Mouse (Mus musculus): Measurements from ENCODE around the gene Vwa5b2. TPM values are rescaled to one million over a fixed set of nuclear protein-coding genes. Genes with fewer than 3 reads are reported as not detected.

The Vwa5b2 gene
- under 1 TPM in 1 of 2 experiments, not detected in 1; 0.18 TPM for total RNA-seq (2021)
- long read RNA-seq, experiment 1 = 0 reads
- long read RNA-seq, experiment 2 = 0 reads

DNA sequence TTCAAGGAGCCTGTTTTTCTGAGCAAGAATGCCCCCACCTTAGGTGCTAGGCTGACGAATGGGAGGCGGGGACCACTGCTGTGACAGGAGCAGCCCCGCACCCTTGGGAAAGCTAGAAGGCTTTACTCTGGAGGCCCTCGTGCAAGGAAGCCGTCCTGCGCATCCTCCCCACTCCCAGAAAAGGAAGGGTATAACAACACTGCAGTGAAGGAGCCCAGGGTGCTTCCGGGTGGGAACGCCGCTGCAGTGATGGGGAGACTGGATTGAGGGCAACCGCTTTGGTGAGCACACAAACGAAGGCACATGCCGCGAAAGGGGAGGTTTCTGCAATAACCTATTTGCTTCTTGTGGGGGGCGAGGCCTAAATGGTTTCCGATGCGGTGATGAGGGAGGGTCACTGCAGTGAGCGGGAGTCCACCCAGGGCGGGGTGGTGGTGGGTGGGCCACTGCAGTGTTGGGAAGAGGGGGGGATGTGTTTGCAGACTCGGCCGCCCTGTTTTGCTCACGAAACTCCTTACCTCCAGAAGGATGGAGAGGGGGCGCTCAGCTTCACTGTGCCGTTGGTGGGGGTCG is at the start of gene Vwa5b2:
TSS of gene Vwa5b2 (plus strand) at position 106 of the 573 bp plus-strand sequence.
- no peak for DNase-seq

DNA sequence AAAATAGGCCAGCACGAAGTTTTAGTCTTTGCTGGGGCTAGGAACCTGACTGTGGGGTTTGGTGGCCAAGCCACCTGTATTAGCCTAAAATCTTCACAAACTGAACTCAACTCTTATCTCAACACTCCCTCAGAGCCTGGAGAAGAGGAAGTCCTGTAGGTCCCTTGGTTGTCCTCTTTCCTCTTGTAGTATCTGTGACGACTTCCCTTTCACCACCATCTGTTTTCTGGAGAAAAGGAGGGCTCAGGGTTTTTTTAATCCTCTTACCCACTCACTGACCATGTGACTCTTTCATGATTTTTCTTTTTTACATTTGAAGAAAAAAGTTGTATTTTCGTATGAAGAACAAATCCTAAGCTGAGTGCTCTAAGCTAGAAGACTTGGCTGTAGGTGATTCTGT is 49.6 kb upstream of the Vwa5b2 start:
- no peak for DNase-seq

DNA sequence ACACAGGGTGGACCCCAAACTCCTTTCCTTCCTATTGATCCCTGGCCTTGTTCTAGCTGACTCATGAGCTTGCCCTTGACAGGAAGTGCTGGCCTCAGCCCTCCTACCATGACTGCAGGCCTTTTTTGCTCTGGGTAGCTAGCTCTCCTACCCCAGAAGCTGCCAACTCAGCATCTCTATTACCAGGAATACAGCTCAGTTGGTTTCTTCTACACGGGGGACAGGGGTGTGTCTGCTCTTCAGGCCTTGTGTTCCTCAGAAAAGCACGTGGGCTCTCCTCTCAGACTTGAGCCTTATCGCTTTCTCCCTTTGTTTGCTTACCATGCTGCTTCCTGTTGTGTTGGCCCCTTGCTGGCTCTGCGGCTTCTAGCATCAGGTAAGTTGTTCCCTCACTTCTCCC is 48.8 kb upstream of the Vwa5b2 start:
- no peak for DNase-seq

DNA sequence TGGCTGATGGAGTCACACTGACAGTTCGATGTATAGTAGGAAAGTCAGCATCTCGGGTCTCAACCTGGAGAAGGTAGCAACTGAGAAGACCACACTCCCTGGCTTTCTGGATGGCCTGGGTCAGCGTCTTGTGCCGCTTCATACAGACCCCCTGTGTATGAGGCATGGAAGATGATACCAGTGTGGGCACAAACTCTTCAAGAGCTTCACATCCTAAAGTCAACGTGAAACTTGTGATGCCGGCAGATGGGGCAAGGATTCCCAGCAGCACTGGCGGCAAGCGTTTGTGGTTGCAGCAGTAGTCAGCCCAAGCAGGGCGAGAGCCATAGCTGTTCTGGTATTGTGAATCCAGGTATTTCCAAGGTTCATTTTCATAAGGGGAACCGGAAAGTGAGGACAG is 43.6 kb upstream of the Vwa5b2 start:
- no peak for DNase-seq

DNA sequence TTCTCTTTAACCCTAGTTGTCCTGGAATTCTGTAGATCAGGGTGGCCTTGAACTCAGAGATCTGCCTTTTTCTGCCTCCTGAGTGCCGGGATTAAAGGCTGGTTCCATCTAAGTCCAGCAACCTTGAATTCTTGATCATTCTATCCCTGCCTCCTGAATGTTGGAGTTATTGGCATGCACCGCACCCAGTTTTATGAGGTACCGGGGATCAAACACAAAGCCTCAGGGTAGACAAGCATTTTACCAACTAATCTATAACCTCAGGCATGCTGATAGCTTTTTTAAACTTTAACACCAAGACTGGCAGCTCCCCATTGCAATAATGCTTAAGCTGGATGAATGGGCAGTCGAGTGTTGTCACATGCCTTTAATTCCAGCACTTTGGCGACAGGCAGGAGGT is 41.8 kb upstream of the Vwa5b2 start:
- DNase-seq = no peak

DNA sequence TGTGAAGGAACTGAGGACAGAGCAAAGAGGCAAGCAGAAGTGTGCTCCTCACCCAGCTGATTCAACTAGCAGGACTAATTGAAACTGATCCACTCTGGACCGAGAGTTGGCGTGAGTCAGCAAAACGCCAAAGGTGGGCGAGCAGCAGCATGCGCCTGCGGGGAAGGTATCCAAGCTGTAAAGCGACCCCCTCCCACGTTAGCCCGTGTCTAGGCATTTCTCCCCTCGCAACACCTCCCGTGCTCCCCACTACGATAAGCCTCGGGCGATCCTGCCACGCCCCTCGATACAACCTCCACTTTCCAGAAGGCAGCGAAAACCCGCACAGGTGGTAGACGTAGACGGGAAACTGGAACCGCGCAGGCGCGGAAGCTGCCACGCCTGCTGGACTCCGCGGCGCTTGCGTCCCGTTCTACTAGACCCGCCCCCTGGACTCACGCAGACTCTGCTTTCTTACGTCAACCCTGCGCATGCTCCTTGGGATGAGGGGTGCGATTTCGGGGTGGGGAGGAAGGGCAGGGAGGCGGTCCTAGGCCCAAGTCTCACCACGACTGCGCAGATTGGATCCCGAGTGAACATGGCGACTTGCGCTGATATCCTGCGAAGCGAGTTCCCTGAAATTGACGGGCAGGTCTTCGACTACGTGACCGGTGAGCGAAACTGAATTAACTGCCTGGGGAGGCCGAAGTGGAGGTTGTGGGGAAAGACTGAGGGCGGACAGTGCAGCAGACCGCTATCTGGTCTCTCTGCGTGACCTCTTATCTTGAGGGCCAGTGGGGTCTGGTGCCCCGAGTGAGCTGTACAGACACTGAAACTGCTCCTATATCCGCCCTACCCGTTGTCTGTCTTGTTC is 40.9 kb upstream of the Vwa5b2 start, which contains the start of gene Abcf3:
TSS of gene Abcf3 (plus strand) at position 482 of the 853 bp plus-strand sequence.
- DNase-seq = peak; percentile 98 to 99

DNA sequence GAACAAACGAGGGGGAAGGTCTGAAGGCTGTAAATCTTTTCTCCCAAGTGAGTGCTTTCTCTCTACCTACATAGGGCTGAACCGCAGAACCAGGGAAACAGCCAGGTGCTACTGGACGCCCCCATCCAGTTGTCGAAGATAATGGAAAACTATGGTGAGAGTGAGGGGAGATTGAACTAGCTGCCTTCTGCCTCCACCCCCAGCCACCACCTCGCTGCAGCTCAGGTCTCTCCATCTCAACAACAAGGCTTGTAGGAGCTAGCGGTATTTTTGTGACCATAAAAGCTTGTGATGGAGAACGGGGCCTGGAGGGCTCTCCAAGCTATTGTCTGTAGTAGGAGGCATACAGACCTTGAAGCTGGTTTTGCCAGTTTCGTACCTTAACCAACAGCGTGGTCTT is 40.1 kb upstream of the Vwa5b2 start:
- DNase-seq = no peak

DNA sequence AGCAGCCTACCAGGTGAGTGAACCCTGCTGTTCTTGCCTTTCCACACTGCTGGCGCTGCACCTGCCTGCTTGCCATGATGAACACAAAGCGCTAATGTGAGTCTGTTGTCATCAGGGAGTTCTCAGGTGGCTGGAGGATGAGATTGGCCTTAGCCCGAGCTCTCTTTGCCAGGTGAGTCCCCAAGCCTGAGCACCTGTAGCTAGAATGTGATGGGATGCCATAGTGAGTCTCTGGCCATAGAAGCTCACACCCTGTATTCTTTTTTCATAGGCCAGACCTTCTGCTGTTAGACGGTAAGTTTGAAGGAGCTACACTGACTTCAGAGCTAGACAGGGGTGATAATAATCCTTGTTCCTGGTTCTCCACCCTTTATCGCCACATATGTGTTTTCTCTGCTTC is 37.6 kb upstream of the Vwa5b2 start:
- no peak for DNase-seq

DNA sequence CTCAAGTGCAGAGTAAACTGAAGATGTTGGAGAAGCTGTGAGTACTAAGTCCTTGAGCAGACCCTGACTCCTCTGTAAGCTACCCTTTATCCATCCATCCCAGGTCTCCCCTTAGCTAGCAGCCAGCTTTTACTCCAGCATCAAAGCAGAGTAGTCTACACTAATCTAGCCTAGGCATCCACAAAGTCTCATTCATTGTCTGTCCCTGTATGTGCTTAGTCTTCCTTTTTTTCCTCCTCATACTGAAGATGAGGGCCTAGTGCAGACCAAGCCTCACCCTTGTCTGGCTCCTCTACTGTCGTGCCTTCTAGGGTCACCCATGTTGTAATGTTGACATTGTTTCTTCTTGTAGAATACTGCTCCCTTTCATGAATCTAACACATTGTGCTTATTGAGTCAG is 36.7 kb upstream of the Vwa5b2 start:
- no peak for DNase-seq

DNA sequence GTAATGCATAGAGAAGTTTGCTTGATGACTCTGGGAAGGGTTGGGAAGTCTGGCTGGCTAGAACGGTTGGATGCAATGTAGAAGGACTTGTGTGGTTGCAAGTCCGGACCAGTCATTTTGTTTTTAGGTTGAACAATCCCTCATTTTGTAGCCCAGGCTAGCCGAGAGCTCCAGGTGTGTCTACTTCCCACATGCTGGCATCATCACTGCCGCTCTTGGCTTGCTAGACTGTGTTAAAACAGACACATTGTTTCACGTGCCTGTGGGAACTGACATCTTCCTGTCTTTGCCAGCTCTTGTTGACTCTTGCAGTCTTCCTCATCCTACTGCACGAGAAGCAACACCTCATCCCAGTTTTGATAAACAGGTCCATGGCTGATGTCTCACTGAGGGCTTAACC is 34.3 kb upstream of the Vwa5b2 start:
- no peak for DNase-seq

DNA sequence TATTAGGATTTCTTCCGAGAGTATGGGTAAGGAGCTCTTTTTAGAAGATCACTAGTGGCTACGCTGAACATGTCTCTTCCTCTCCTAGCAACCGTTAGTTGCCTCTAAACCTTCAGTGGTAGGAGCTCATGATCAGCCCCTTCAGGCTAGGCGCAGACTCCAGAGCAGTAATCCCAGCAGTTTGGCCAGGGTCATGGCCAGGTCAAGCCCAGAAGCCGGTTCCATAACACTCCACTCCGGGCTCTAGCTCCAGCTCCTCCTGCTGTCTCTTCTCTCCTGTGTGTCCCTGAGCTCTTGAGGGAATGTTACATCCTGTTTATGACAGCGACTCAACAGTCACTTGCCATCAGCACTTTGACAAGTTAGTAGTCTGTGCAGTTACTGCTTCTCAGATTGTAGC is 31.9 kb upstream of the Vwa5b2 start:
- DNase-seq = no peak

DNA sequence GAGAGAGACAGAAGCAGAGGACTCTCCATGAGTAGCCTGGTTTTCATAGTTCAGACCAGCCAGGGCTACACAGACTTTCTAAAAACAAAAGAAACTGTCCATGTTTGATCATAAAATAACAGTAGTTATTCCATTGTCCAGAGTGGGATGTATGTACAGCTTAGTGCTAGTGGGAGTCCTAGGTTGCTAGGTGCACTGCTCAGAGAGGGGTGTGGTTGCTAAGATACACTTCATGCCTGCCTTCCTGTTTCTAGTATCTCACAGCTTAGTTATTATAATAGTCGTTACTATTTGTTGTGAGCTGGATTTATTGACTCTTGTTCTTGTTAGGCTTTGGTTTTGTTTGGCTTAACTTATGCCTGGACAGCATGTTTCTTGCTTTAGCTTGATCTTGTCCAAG is 24.2 kb upstream of the Vwa5b2 start:
- no peak for DNase-seq

DNA sequence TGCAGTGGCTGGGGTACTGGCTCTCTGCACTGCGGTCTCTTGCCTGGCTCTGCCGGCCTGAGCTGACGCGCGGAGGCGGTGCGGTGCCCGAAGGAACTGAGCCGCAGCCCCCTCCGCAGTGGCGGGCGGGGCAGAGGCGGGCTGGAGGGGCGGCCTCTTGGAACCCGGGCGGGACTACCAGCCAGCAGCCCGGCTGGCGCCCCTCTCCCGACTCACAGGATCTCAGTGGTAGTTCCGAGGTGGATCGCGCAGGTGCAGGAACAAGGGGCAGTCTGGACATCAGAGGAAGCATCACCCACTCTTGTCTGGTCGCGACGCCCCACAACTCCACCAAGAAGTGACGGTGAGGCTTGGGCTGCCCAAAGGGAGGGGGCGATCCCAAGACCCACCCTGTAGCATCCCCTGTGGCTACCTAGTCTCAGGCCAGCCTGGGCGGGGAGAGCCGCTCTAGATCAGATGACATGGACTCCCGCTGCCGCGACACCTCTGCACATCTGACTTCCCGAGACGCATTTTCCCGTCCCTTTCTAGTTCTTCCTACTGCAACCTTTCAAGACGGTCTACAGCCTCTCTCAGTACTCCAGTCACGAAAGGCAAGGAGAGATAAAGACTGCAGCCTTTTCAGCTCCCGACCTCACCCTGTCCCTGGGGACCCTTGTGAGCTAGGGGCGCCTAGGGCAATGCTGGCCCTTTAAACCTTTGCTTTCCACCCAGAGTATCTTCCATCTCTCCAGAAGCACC is 838 bp downstream of the Vwa5b2 start:
- DNase-seq = peak in 1 of 2 experiments; percentile 13

DNA sequence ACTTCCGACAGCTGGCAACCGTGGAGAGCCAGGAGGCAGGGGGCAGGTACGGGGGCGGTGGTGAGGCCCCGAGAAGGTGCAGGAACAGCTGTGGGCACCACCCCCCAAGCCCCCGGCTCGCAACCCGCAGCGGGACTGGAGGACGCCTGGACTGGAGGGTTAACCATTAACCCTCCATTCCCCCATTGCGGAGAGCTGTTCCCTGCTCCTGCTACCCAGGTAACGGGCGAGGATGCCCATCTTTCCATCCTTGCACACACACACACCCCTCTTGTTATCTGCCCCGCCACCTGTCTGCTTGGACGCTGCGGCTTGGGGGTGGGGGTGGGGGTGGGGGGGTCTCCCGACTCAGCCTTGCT is 1.4 kb downstream of the Vwa5b2 start:
- DNase-seq = no peak

DNA sequence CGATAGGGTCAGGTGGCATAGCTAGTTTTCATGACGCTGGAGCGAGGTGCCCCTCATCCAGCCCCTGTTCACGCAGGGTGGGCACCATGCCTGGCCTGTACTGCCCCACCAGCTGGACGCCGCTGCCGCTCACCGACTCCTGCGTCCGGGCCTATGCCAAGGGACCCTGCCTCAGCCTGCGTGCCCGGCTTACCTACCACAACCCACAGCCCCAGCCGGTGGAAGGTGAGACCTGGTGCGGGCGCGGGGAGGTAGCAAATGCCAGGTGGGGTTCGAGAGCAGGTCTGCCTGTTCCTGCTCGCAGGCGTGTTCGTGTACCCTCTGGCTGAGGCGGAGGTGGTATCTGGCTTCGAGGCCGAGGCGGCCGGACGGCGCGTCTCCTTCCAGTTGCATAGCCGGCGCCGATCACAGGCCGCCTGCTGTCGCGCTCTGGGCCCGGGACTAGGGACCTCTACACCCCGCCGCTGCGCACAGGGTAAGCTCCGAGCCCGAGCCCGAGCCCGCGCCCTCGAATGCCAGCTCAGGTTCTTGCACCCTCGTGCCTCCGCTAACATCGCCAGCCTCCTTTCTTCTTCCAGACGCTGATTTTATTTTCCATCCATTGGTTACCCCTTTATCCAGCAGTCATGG is 1.9 kb downstream of the Vwa5b2 start:
- no peak for DNase-seq

DNA sequence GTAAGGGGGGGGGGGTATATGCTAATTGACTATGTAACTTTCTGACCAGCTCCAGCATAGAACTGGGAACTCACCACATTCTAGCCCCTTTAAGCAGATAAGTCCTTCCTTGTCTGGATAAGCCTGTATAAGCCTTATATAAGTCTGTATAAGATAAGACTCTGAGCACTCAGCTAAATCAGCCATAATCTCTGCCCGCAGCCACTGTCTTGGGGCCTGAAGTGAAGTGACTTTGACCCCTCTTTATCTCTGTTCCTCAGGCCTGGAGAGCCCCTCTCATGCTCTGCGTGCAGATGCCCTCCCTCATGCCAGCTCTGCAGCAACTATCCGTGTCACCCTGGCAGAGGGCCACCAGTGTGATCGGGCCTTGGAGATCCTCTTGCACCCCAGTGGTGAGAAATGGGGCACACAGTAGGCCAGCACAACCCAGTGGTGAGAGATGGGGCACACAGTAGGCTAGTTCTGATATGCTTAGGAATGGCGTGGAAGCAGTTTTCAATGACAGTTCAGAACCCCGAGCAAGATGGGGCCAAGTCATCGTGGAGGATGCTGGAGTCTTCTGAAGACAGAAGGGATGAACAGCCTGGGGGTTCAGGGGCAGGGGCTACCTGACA is 5.9 kb downstream of the Vwa5b2 start:
- no peak for DNase-seq

DNA sequence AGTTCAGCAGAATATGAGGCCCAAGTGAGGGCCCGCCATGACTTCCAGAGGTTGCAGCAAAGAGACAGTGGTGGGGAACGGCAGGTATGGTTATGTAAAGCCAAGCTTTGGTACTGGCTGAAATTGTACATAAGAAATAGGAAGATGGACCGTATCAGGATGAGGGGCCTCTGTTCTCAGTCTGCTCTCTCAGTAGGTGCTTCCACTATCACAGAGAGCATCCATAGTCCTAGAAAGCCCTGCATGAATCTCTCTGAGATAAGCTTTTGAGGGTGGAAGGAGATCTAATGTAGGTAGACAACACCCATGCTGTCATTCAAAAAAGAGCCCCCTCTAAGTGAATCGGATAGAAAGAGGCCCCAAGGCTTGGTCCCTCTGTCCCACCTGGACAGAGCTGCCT is 6.5 kb downstream of the Vwa5b2 start:
- DNase-seq = no peak

DNA sequence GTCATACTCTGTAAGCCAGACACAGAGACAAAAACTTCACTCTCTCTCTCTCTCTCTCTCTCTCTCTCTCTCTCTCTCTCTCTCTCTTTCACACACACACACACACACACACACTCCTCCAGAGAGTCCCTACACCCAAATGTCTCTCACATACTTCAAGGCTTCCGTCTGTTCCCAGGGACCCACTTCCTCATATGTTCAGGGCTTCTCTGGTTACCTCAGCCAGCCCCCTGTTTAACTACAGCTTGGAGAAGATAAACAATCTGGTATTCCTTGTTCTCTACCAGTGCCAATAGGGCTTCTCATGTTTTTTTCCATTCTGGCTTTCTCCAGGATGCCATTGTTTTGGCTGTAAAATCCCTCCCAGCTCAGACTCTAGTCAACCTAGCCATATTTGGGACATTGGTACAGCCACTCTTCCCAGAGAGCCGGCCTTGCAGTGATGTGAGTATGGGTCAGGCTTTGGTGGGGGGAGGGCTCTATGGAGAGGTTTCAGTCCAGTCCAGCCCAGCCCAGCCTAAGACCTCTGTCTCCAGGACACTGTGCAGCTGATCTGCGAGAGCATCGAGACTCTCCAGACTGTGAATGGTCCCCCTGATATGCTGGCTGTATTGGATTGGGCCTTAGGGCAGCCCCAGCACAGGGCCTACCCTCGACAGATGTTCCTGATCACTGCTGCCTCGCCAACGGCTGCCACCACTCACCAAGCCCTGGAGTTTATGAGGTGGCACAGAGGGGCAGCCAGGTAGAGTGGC is 7.6 kb downstream of the Vwa5b2 start:
- no peak for DNase-seq

DNA sequence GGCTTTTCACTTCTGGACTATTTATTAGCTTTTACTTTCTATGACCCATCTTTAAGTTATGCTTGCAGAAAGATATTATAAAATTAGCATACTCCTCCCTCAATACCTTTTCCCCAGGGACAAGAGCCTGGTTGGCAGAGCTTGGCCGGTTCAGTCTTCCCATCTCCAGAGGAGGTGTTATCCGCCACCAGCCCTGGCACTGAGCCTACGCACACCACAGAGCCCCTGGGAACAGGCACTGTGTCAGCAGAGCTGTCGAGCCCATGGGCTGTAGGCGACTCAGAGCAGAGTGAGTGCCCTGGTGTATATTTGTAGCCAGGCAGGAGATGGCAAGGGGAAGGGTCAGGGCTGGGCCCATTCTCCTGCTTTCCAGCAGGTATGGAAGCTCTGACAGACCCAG is 11.2 kb downstream of the Vwa5b2 start:
- no peak for DNase-seq

DNA sequence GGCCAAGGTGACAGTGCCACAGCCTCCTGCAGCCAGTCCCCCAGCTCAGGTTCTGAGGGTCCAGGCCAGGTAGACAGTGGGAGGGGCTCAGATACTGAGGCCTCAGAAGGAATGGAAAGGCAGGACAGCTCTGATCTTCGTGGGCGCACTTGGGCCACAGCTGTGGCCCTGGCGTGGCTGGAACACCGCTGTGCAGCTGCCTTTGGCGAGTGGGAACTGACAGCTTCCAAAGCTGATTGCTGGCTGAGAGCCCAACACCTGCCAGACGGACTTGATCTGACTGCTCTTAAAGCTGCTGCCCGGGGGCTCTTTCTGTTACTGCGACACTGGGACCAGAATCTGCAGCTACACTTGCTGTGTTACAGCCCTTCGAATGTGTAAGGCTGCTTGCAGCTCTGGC is 15.4 kb downstream of the Vwa5b2 start:
- DNase-seq = no peak

Measured in heart, adult 18-20 months (tissue).